Mouse (Mus musculus) telencephalon, adult 2 months (tissue): ENCODE measurements at regions not wholly inside any gene's neighbourhood (a gene's known extent, or its start where the extent isn't known, plus 50 kb on each side); places are given as distances from the start of the nearest gene placed in this dataset.

ENCODE experiments used
- DNase-seq: peaks from one replicate; pipeline ENCODE4 v3.0.0-alpha.2; 2011; ENCODE audit warnings: low read depth, low spot score

DNA sequence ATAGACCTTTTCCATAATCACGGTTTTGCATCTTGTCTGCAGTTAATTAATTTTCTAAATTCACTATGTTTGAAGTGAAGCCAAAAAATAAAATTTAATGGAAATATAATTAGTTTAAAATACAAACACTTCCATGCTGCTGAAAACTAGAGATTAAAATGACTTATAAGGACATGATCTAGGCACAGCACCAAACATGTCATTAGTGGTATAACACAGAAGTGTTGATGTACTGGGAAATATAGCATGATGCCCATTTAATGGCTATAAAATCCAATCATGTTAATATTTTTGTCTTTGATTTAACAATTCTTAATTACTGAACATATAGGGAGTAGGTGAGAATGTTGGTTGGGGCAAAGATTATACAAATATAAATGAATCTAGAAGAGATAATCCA, 487.5 kb upstream of the Gm38303 start:
- no peak for DNase-seq

DNA sequence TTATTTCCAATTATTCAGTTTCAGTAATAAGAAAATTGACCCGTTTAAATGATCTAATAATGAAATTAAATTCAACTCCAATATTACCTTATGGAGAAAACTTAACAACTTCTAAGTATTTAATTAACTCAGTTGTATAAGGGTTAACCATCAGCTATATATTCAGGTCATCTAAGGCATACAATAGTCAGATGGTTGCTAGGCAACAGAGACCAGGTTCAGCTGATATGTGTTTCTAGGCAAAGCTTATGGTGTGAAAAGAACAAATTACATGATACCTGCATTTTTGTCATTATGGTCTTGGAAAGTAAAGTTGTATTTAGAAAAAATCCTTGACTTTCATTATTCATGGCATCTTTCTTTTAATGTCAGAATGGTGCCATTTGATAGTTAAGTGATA, 487.1 kb upstream of the Gm38303 start:
- DNase-seq = no peak

DNA sequence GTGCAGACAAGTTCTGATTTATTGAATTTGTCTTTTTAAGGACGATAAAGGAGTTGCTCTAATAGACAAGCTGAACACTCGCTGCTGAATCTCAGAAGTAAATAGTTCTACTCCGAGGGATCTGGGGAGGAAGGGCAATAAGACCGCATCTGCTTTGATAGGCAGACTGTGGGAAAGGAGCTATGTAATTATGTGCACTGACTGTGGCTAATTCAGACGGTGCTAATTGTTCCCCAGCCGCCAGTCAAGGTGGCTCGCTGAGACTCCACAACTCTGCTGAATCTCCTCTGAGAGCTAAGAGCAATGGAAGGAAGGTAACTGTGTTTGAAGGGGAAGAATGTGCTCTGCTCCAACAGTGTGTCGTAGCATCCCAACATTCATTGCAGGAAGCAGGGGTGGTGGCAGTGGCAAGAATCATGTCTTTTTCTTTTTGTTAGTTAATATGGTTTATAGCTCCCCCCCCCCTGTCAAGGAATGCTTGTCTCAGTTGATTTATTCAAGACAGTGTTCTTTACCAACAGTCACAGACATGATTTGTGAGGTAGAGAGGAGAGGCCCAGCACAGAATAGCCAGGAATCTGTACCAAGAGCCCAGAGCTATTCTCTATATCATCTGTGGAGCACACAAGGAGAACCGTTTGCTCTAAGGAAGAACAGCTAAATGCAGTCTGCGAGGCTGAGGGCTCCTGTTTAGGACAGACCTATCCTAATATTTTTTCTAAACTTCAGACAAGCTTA, 440.9 kb upstream of the Gm38303 start:
- peak; percentile 2 for DNase-seq
